Mouse (Mus musculus): ENCODE measurements around the gene Gm9507.

DNA sequence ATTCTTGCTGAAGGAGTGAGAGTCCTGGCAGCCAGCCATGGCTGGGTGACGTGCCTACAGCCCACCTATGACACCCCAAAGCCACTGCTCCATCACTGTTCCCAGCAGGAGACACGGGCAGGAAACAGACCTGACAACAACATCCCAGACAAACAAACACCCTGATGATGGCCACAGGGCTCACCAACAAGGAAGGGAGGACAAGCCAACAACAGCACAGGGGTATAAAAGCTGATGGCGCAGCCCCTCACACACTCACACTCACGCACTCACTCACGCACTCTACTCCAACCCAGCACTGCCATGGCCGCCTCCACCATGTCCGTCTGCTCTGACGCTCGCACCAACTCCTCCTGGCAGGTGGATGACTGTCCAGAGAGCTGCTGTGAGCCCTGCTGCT, 40.9 kb upstream of the Gm9507 start, which contains the start of gene Gm10318:
- no peak for TF ChIP-seq CTCF (IDR thresholded peaks at IDR 0.05; ENCODE audit: borderline replicate concordance, control insufficient read depth, extremely low read depth, insufficient read depth, low read length, poor library complexity)
- no peak for TF ChIP-seq POLR2A (IDR thresholded peaks at IDR 0.05; ENCODE audit: control insufficient read depth, extremely low read depth, insufficient read depth, low read length, poor library complexity)

All from thymus, adult 2 months (tissue).